Mouse (Mus musculus) midbrain, embryonic 12.5 days (tissue): ENCODE data around the gene Grin2b. TPM values are rescaled to one million over a fixed set of nuclear protein-coding genes. Genes with fewer than 3 reads are reported as not detected.

Source experiments
- ATAC-seq: fragments of 200-750 bp; cut with Nextera tagmentation; 2 replicates; pipeline ENCODE4 v1.8.0; 2017; ENCODE audit warnings: low read depth, moderate TSS enrichment, moderate library complexity; ENCODE audit not compliant: low FRiP score
- H3K27ac ChIP-seq: fragments of 300-500 bp; sonication (generic); replicated peaks from 2 replicates; pipeline ENCODE4 v1.5.1; 2016; ENCODE audit warnings: mild to moderate bottlenecking
- H3K27me3 ChIP-seq: fragments of 300-500 bp; sonication (generic); 2 replicates; pipeline ENCODE4 v1.6.1; 2016; ENCODE audit warnings: mild to moderate bottlenecking
- H3K36me3 ChIP-seq: fragments of 300-500 bp; sonication (generic); 2 replicates; pipeline ENCODE4 v1.6.1; 2016
- H3K4me1 ChIP-seq: fragments of 300-500 bp; sonication (generic); 2 replicates; pipeline ENCODE4 v1.6.1; 2016
- H3K4me2 ChIP-seq: fragments of 300-500 bp; sonication (generic); replicated peaks from 2 replicates; pipeline ENCODE4 v1.6.1; 2016; ENCODE audit warnings: mild to moderate bottlenecking, moderate library complexity
- H3K4me3 ChIP-seq: fragments of 300-500 bp; sonication (generic); 2 replicates; pipeline ENCODE4 v1.5.1; 2016; ENCODE audit warnings: mild to moderate bottlenecking
- H3K9ac ChIP-seq: fragments of 300-500 bp; sonication (generic); replicated peaks from 2 replicates; pipeline ENCODE4 v1.6.1; 2016; ENCODE audit warnings: mild to moderate bottlenecking, moderate library complexity
- H3K9me3 ChIP-seq: fragments of 300-500 bp; sonication (generic); 2 replicates; pipeline ENCODE4 v1.6.1; 2016; ENCODE audit warnings: mild to moderate bottlenecking
- WGBS: fragments of 180-500 bp; shearing (Covaris S2); methylation state at CpG from one replicate; pipeline ENCODE4 v1.1.7; 2016; 5-methylcytosine and 5-hydroxymethylcytosine counted together
- polyA plus RNA-seq: library from polyadenylated mRNA; unstranded; fragments of >200 nt; fragmentation: Nextera tagmentation; extraction: Ambion mirVana; gene quantifications from 2 replicates; pipeline ENCODE4 v1.2.1, GENCODE M21; 2016

Grin2b gene
- polyA plus RNA-seq, 1 experiment from 2014 or later: 10.7 TPM

GRCm38 (mm10) chr6:135774670-135775069 is 398.6 kb downstream of the Grin2b start:
- Histone ChIP-seq H3K36me3 (no peaks in the 10 kb centered on the region), H3K9ac (no peak overlapping the region), H3K4me1 (no peaks in the 10 kb centered on the region), H3K9me3 (no peaks in the 10 kb centered on the region), H3K27me3 (no peaks in the 10 kb centered on the region), H3K27ac (no peak overlapping the region), H3K4me2 (no peak overlapping the region), H3K4me3 (no peak overlapping the region)
- WGBS: 74% methylated on average over 2 of the region's 2 CpGs
- no peak for ATAC-seq

- no peak overlapping the region for H3K4me3 ChIP-seq
- WGBS: 87% methylated on average over 8 of the region's 8 CpGs
- H3K27ac ChIP-seq: no peak overlapping the region
- no peaks in the 10 kb centered on the region for H3K4me1 ChIP-seq
- ATAC-seq: no peak
- no peak overlapping the region for H3K9ac ChIP-seq
- no peaks in the 10 kb centered on the region for H3K9me3 ChIP-seq
- H3K4me2 ChIP-seq: no peak overlapping the region
- H3K36me3 ChIP-seq: no peaks in the 10 kb centered on the region
- no peaks in the 10 kb centered on the region for H3K27me3 ChIP-seq
Observed at GRCm38 (mm10) chr6:135767572-135767971, 405.7 kb downstream of the Grin2b start.

GRCm38 (mm10) chr6:135758735-135759134 is 414.6 kb downstream of the Grin2b start:
- H3K9ac ChIP-seq: no peak overlapping the region
- peaks cover 7% of the 10 kb centered on the region; the same call in 1 of the 2 replicates for H3K4me1 ChIP-seq
- H3K36me3 ChIP-seq: no peaks in the 10 kb centered on the region
- H3K4me2 ChIP-seq: no peak overlapping the region
- H3K27ac ChIP-seq: no peak overlapping the region
- H3K4me3 ChIP-seq: no peak overlapping the region
- ATAC-seq: no peak
- H3K27me3 ChIP-seq: no peaks in the 10 kb centered on the region
- no peaks in the 10 kb centered on the region for H3K9me3 ChIP-seq
- 50% methylated on average over 1 of the region's 1 CpGs for WGBS

- no peak overlapping the region for H3K4me2 ChIP-seq
- no peak for ATAC-seq
- no peaks in the 10 kb centered on the region for H3K27me3 ChIP-seq
- H3K9ac ChIP-seq: no peak overlapping the region
- 80% methylated on average over 1 of the region's 1 CpGs for WGBS
- no peaks in the 10 kb centered on the region for H3K36me3 ChIP-seq
- H3K4me3 ChIP-seq: no peak overlapping the region
- H3K9me3 ChIP-seq: no peaks in the 10 kb centered on the region
- H3K4me1 ChIP-seq: peaks cover 7% of the 10 kb centered on the region; the same call in 1 of the 2 replicates
- H3K27ac ChIP-seq: no peak overlapping the region
Observed at GRCm38 (mm10) chr6:135756075-135756474, 417.2 kb downstream of the Grin2b start.

GRCm38 (mm10) chr6:135748412-135749076 is 424.8 kb downstream of the Grin2b start:
- H3K36me3 ChIP-seq: no peaks in the 10 kb centered on the region
- no peak overlapping the region for H3K9ac ChIP-seq
- peak; percentile 94 for ATAC-seq
- peaks cover 9% of the 10 kb centered on the region for H3K4me1 ChIP-seq
- H3K9me3 ChIP-seq: no peaks in the 10 kb centered on the region
- no peak overlapping the region for H3K4me3 ChIP-seq
- H3K27ac ChIP-seq: peak overlapping the region; percentile 82
- H3K27me3 ChIP-seq: no peaks in the 10 kb centered on the region
- 22% methylated on average over 6 of the region's 7 CpGs for whole genome bisulfite sequencing
- 0 out of 2 replicates have a peak overlapping the region, but pooled peaks have one; percentile 7 for H3K4me2 ChIP-seq

GRCm38 (mm10) chr6:135745606-135746005 is 427.7 kb downstream of the Grin2b start:
- WGBS: 77% methylated on average over 2 of the region's 2 CpGs
- H3K4me2 ChIP-seq: no peak overlapping the region
- no peaks in the 10 kb centered on the region for H3K9me3 ChIP-seq
- no peak overlapping the region for H3K9ac ChIP-seq
- no peak for ATAC-seq
- peaks cover 9% of the 10 kb centered on the region for H3K4me1 ChIP-seq
- H3K36me3 ChIP-seq: no peaks in the 10 kb centered on the region
- no peak overlapping the region for H3K27ac ChIP-seq
- H3K27me3 ChIP-seq: no peaks in the 10 kb centered on the region
- no peak overlapping the region for H3K4me3 ChIP-seq

GRCm38 (mm10) chr6:135734227-135734732 is 439.0 kb downstream of the Grin2b start:
- peaks cover 7% of the 10 kb centered on the region; the same call in 1 of the 2 replicates for H3K9me3 ChIP-seq
- peaks cover 15% of the 10 kb centered on the region for H3K36me3 ChIP-seq
- H3K4me3 ChIP-seq: no peak overlapping the region
- H3K4me2 ChIP-seq: no peak overlapping the region
- H3K4me1 ChIP-seq: no peaks in the 10 kb centered on the region
- ATAC-seq: no peak
- H3K9ac ChIP-seq: no peak overlapping the region
- 93% methylated on average over 4 of the region's 4 CpGs for WGBS
- H3K27ac ChIP-seq: no peak overlapping the region
- no peaks in the 10 kb centered on the region for H3K27me3 ChIP-seq

- Histone ChIP-seq H3K36me3 (no peaks in the 10 kb centered on the region), H3K4me2 (no peak overlapping the region), H3K9me3 (no peaks in the 10 kb centered on the region), H3K4me3 (no peak overlapping the region), H3K4me1 (no peaks in the 10 kb centered on the region), H3K27ac (no peak overlapping the region), H3K27me3 (no peaks in the 10 kb centered on the region), H3K9ac (no peak overlapping the region)
- ATAC-seq: no peak
- 95% methylated on average over 5 of the region's 5 CpGs for WGBS
Observed at GRCm38 (mm10) chr6:135727106-135727505, 446.2 kb downstream of the Grin2b start.

- Histone ChIP-seq H3K27ac (no peak overlapping the region), H3K36me3 (no peaks in the 10 kb centered on the region), H3K4me2 (no peak overlapping the region), H3K9ac (no peak overlapping the region), H3K4me1 (no peaks in the 10 kb centered on the region), H3K27me3 (no peaks in the 10 kb centered on the region), H3K9me3 (no peaks in the 10 kb centered on the region), H3K4me3 (no peak overlapping the region)
- no peak for ATAC-seq
- 84% methylated on average over 2 of the region's 2 CpGs for WGBS
Observed at GRCm38 (mm10) chr6:135721706-135722105, 451.6 kb downstream of the Grin2b start.

GRCm38 (mm10) chr6:135714906-135715305 is 458.4 kb downstream of the Grin2b start:
- 17% methylated on average over 3 of the region's 4 CpGs for WGBS
- Histone ChIP-seq H3K9ac (no peak overlapping the region), H3K27ac (no peak overlapping the region), H3K9me3 (no peaks in the 10 kb centered on the region), H3K36me3 (no peaks in the 10 kb centered on the region), H3K27me3 (no peaks in the 10 kb centered on the region), H3K4me3 (no peak overlapping the region), H3K4me2 (no peak overlapping the region), H3K4me1 (no peaks in the 10 kb centered on the region)
- no peak for ATAC-seq

GRCm38 (mm10) chr6:135714236-135714635 is 459.1 kb downstream of the Grin2b start:
- no peaks in the 10 kb centered on the region for H3K27me3 ChIP-seq
- no peak overlapping the region for H3K9ac ChIP-seq
- no peaks in the 10 kb centered on the region for H3K36me3 ChIP-seq
- H3K9me3 ChIP-seq: no peaks in the 10 kb centered on the region
- H3K27ac ChIP-seq: no peak overlapping the region
- H3K4me2 ChIP-seq: no peak overlapping the region
- no peak overlapping the region for H3K4me3 ChIP-seq
- H3K4me1 ChIP-seq: no peaks in the 10 kb centered on the region
- ATAC-seq: no peak
- WGBS: 26% methylated on average over 1 of the region's 1 CpGs

GRCm38 (mm10) chr6:135713716-135714115 is 459.6 kb downstream of the Grin2b start:
- Histone ChIP-seq H3K27ac (no peak overlapping the region), H3K4me1 (no peaks in the 10 kb centered on the region)

More at GRCm38 (mm10) chr6:135713716-135714115, 459.6 kb downstream of the Grin2b start:
- H3K36me3 ChIP-seq: no peaks in the 10 kb centered on the region
- no peaks in the 10 kb centered on the region for H3K9me3 ChIP-seq
- no peaks in the 10 kb centered on the region for H3K27me3 ChIP-seq
- no peak overlapping the region for H3K9ac ChIP-seq
- H3K4me3 ChIP-seq: no peak overlapping the region
- 73% methylated on average over 8 of the region's 8 CpGs for whole genome bisulfite sequencing
- ATAC-seq: no peak
- no peak overlapping the region for H3K4me2 ChIP-seq
